Mouse (Mus musculus): ENCODE results near the gene Cenpf. TPM values are rescaled to one million over a fixed set of nuclear protein-coding genes. Genes with fewer than 3 reads are reported as not detected.

Gene Cenpf
- polyA plus RNA-seq, 1 experiment = 0.40 TPM

- DNase-seq (ENCODE audit: low spot score) = no peak
Measured at GRCm38 (mm10) chr1:189630026-189630425, 57.9 kb downstream of the Cenpf start.

- DNase-seq (ENCODE audit: low spot score) = no peak
Measured at GRCm38 (mm10) chr1:189627976-189628768, 59.7 kb downstream of the Cenpf start.

GRCm38 (mm10) chr1:189624756-189625155 lies 63.1 kb downstream of the Cenpf start:
- DNase-seq (ENCODE audit: low spot score) = no peak

GRCm38 (mm10) chr1:189618970-189619740 lies 68.7 kb downstream of the Cenpf start:
- no peak for DNase-seq (ENCODE audit: low spot score)

GRCm38 (mm10) chr1:189617381-189617780 lies 70.5 kb downstream of the Cenpf start:
- DNase-seq (ENCODE audit: low spot score) = no peak

GRCm38 (mm10) chr1:189615246-189615645 lies 72.6 kb downstream of the Cenpf start:
- no peak for DNase-seq (ENCODE audit: low spot score)

- no peak for DNase-seq (ENCODE audit: low spot score)
Measured at GRCm38 (mm10) chr1:189613076-189613475, 74.8 kb downstream of the Cenpf start.

- no peak for DNase-seq (ENCODE audit: low spot score)
Measured at GRCm38 (mm10) chr1:189611775-189612174, 76.1 kb downstream of the Cenpf start.

- DNase-seq (ENCODE audit: low spot score) = no peak
Measured at GRCm38 (mm10) chr1:189608640-189609039, 79.2 kb downstream of the Cenpf start.

- DNase-seq (ENCODE audit: low spot score) = no peak
Measured at GRCm38 (mm10) chr1:189608039-189608438, 79.8 kb downstream of the Cenpf start.

GRCm38 (mm10) chr1:189605598-189606126 lies 82.2 kb downstream of the Cenpf start:
- no peak for DNase-seq (ENCODE audit: low spot score)

- DNase-seq (ENCODE audit: low spot score) = no peak
Measured at GRCm38 (mm10) chr1:189597096-189597495, 90.8 kb downstream of the Cenpf start.

Other genes with a start within 250 kb of the Cenpf start
- gene Ptpn14, start 40.2 kb upstream of the Cenpf start, polyA plus RNA-seq (2012; rRNA removed) = 12.2 and 16.3 TPM in 2 replicates
- gene Smyd2, start 234.3 kb upstream of the Cenpf start, polyA plus RNA-seq (2012; rRNA removed) = 60.7 and 70.8 TPM in 2 replicates

All from urinary bladder, adult 2 months (tissue).